Mouse (Mus musculus): ENCODE data around the gene Prss33.

GRCm38 (mm10) chr17:23854229-23854765, 18.4 kb upstream of the Prss33 start:
- no peak for TF ChIP-seq CTCF (conservative IDR thresholded peaks at IDR 0.05; ENCODE audit: low read length)
- TF ChIP-seq NANOG (IDR thresholded peaks at IDR 0.05; ENCODE audit: borderline replicate concordance, low read length): no peak
- no peak for TF ChIP-seq POU5F1 (IDR thresholded peaks at IDR 0.05; ENCODE audit: borderline replicate concordance, low read length)

All from E14TG2a.4 (cell line).